Mouse (Mus musculus) liver, embryonic 12.5 days (tissue): ENCODE results near the gene Bak1. TPM values are rescaled to one million over a fixed set of nuclear protein-coding genes. Genes with fewer than 3 reads are reported as not detected.

Experiments
- ATAC-seq: fragments of 200-750 bp; cut with Nextera tagmentation; 2 replicates; pipeline ENCODE4 v1.8.0; 2017; ENCODE audit warnings: moderate number of reproducible peaks, mild to moderate bottlenecking, moderate library complexity
- H3K27ac ChIP-seq: fragments of 300-500 bp; sonication (generic); 2 replicates; pipeline ENCODE4 v1.5.1; 2016; ENCODE audit warnings: mild to moderate bottlenecking
- H3K27me3 ChIP-seq: fragments of 300-500 bp; sonication (generic); replicated peaks from 2 replicates; pipeline ENCODE4 v1.6.1; 2016; ENCODE audit warnings: mild to moderate bottlenecking, moderate library complexity
- H3K36me3 ChIP-seq: fragments of 300-500 bp; sonication (generic); 2 replicates; pipeline ENCODE4 v1.6.1; 2016; ENCODE audit warnings: mild to moderate bottlenecking, moderate library complexity
- H3K4me1 ChIP-seq: fragments of 300-500 bp; sonication (generic); 2 replicates; pipeline ENCODE4 v1.6.1; 2016
- H3K4me2 ChIP-seq: fragments of 300-500 bp; sonication (generic); 2 replicates; pipeline ENCODE4 v1.6.1; 2016; ENCODE audit warnings: mild to moderate bottlenecking, moderate library complexity
- H3K4me3 ChIP-seq: fragments of 300-500 bp; sonication (generic); 2 replicates; pipeline ENCODE4 v1.5.1; 2016; ENCODE audit warnings: mild to moderate bottlenecking, moderate library complexity
- H3K9ac ChIP-seq: fragments of 300-500 bp; sonication (generic); 2 replicates; pipeline ENCODE4 v1.6.1; 2016; ENCODE audit warnings: mild to moderate bottlenecking, moderate library complexity
- H3K9me3 ChIP-seq: fragments of 300-500 bp; sonication (generic); replicated peaks from 2 replicates; pipeline ENCODE4 v1.6.1; 2016; ENCODE audit warnings: mild to moderate bottlenecking, moderate library complexity
- WGBS: fragments of 180-500 bp; shearing (Covaris S2); methylation state at CpG from one replicate; pipeline ENCODE4 v1.1.7; 2016; ENCODE audit not compliant: insufficient replicate concordance; 5-methylcytosine and 5-hydroxymethylcytosine counted together
- polyA plus RNA-seq: library from polyadenylated mRNA; unstranded; fragments of >200 nt; fragmentation: Nextera tagmentation; extraction: Ambion mirVana; gene quantifications from 2 replicates; pipeline ENCODE4 v1.2.1, GENCODE M21; 2016

Bak1 gene
- polyA plus RNA-seq, 1 experiment from 2014 or later, result 3.2 TPM

DNA sequence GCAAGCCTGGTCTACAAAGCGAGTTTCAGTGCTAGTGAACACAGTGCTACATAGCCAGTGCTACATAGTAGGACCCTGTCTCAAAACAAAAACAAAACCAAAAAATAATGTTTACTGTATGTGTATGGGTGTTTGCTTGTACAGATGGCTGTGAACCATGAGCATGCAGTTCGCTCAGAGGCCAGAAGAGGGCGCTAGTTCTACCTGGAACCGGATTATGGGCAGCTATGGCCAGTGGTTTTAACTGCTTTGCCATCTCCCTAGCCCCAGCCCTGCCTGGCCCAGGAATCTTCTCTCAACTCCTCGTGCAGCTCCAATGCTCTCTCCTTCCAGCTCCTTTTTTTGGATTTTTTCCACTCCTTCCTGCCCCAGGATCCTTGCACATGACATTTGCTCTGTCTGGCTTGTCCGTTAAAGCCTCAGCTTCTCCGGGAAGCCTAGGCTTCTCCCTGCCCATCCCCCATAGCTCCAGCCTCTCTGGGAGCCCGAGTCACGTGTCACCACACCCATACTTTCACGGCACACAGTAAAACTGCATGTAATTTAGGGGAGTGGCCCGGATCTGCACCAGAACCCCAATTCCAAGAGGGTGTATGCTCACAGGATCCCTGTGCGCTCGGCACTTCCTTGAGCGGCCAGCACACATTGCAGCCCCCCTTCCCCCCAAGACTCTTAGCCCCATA is 19.1 kb upstream of the Bak1 start:
- H3K36me3 ChIP-seq, result no peaks in the 10 kb centered on the region
- 71% methylated on average over 14 of the region's 14 CpGs for WGBS
- no peak overlapping the region for H3K4me3 ChIP-seq
- ATAC-seq, result no peak
- H3K4me1 ChIP-seq, result peaks cover 20% of the 10 kb centered on the region
- H3K9ac ChIP-seq, result no peak overlapping the region
- no peak overlapping the region for H3K27ac ChIP-seq
- no peaks in the 10 kb centered on the region for H3K27me3 ChIP-seq
- no peak overlapping the region for H3K4me2 ChIP-seq
- H3K9me3 ChIP-seq, result no peaks in the 10 kb centered on the region

DNA sequence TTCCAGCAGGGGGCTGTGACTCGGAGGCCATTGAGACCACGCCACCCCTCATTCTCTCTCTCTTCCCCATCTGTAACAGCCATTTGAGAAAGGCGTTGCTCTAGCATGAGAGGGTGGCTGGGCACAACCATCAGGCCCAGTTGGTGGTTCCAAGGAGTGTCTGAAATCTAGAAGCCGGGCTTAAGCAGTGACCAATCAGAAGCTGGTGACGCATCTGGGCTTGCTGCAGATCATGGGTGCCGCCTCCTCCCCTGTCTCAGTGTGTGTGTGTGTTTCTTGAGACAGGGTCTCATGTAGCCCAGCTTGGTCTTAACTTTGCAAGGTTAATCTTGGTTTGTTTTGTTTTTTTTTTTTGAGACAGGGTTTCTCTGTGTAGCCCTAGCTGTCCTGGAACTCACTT is 16.4 kb upstream of the Bak1 start:
- Histone ChIP-seq H3K27me3 (no peaks in the 10 kb centered on the region; the same call in 1 of the 2 replicates), H3K27ac (no peak overlapping the region), H3K36me3 (no peaks in the 10 kb centered on the region)

DNA sequence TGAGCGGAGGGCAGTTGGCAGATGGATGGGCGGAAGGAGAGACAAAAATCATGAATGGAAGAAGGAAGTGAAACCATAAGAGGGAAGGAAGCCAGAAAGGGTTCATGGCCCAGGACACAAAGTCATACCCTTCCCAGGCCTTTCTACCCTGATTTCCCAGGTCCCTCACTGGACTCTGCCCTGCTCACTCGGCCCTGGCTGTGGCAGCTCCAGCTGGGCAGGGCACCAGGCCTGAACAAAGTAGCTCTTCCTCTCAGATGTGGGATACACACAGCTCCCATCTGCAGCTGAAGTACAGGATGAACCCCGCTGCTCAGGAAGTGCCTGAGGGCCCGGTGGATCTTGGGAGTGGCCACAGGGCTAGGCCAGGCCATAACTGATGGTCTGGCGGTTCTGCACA is 14.0 kb upstream of the Bak1 start:
- no peak overlapping the region for H3K27ac ChIP-seq
- H3K36me3 ChIP-seq, result no peaks in the 10 kb centered on the region

More for the DNA sequence above, 16.4 kb upstream of the Bak1 start:
- Histone ChIP-seq H3K9ac (no peak overlapping the region), H3K4me2 (no peak overlapping the region), H3K4me1 (peaks cover 17% of the 10 kb centered on the region), H3K4me3 (no peak overlapping the region), H3K9me3 (no peaks in the 10 kb centered on the region)
- ATAC-seq, result no peak
- 78% methylated on average over 6 of the region's 6 CpGs for WGBS

DNA sequence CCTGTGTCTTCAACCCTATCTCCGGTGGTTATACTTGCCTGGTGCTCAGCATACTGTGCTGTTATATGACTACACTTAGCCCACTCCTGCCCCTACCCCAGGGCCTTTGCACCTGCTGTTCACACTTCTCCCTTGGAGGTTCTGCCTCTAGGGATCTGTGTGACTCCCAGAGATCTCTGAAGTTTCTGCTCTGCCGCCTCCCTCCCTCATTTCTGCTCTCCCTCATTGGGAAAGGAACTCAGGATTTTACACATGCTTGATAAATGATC is 12.9 kb upstream of the Bak1 start:
- Histone ChIP-seq H3K36me3 (no peaks in the 10 kb centered on the region), H3K27me3 (peaks cover 6% of the 10 kb centered on the region; the same call in 1 of the 2 replicates), H3K9ac (no peak overlapping the region), H3K4me1 (peaks cover 29% of the 10 kb centered on the region), H3K4me2 (no peak overlapping the region), H3K9me3 (no peaks in the 10 kb centered on the region), H3K27ac (no peak overlapping the region), H3K4me3 (no peak overlapping the region)
- ATAC-seq, result no peak
- 75% methylated on average over 2 of the region's 2 CpGs for WGBS

More for the DNA sequence above, 14.0 kb upstream of the Bak1 start:
- ATAC-seq, result peak; percentile 17; the same call in 1 of the 2 replicates
- H3K9me3 ChIP-seq, result no peaks in the 10 kb centered on the region
- no peak overlapping the region for H3K9ac ChIP-seq
- no peak overlapping the region for H3K4me2 ChIP-seq
- 47% methylated on average over 6 of the region's 6 CpGs for WGBS
- H3K27me3 ChIP-seq, result peaks cover 3% of the 10 kb centered on the region; the same call in 1 of the 2 replicates
- peaks cover 26% of the 10 kb centered on the region for H3K4me1 ChIP-seq
- H3K4me3 ChIP-seq, result no peak overlapping the region

DNA sequence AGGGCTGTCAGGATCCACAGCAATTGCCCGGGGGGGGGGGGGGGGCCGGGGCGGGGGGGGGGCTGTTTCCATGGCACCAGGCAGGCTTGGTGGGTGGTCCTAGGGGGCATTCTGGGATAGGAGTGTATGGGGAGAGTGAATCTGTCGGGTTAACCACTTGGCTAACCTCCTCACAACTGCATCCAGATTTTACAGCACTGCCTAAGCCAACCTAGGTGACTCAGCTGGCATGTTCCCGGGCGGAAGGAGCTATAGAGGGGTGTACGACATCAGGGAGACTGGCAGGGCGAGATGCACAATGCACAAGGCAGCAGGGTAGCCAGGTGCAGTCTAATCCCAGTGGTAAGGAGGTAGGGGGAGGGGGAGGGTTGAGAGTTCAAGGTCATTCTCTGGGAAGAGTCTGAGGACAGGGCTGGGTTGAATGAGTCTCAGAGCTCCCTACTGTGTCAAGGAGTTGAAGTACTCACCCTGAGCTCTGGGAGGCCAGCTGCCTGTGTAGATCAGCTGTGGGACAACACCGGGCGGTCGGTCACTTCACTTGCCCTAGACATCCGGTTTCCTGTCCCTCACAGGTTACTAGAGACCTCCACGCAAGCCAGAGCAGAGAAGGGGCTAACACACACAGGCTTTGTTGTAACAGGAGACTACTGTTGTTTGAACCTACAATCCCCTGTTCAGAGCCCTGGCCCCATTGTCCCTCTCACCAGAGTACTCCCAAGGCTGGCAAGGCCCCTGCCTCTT is 12.4 kb upstream of the Bak1 start:
- Histone ChIP-seq H3K9ac (no peak overlapping the region), H3K36me3 (no peaks in the 10 kb centered on the region), H3K9me3 (no peaks in the 10 kb centered on the region), H3K4me3 (no peak overlapping the region), H3K27me3 (peaks cover 6% of the 10 kb centered on the region; the same call in 1 of the 2 replicates), H3K4me1 (peaks cover 29% of the 10 kb centered on the region), H3K27ac (no peak overlapping the region), H3K4me2 (no peak overlapping the region)
- ATAC-seq, result 0 out of 2 replicates have a peak, but pooled peaks have one; percentile 6
- 56% methylated on average over 11 of the region's 13 CpGs for WGBS

DNA sequence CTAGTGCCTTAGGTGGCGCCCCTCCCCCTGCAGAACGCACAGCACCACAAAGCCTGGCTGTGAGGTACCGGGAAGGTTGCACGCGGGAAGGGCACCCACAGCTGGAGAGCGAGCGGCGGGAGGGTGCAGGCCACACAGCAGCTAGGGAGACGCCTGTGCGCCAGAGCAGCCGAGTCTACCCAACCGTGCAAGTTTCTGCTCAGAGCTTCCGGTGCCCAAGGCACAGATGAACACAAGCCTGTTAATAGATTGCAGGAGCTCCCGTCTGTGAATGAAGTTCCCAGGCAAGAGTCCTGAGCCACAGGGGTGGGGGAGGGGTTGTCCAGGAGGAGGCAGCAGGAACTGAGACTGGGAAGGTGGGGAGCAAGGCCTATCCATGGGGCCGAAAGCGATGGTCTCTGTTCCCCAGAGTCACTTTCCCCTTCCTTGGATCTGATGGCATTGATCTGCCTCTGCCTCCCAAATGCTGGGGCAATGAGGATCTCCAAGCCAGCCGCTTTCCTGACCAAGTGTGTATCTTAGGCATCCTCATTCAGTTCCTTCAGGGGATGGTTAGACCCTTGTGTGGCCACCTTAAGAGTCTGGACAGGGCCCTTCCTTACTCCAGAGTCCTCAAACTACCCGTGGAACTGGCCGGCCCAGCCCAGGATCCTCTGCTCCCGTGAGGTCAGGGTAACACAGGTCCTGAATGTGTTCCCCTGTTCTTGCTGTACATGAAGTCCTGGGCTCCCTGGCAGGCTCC is 11.7 kb upstream of the Bak1 start:
- no peaks in the 10 kb centered on the region for H3K36me3 ChIP-seq
- H3K4me2 ChIP-seq, result peak overlapping the region; percentile 20
- peaks cover 13% of the 10 kb centered on the region for H3K27me3 ChIP-seq
- no peak overlapping the region for H3K9ac ChIP-seq
- no peak overlapping the region for H3K27ac ChIP-seq
- peaks cover 33% of the 10 kb centered on the region for H3K4me1 ChIP-seq
- ATAC-seq, result no peak
- no peaks in the 10 kb centered on the region for H3K9me3 ChIP-seq
- 37% methylated on average over 20 of the region's 20 CpGs for WGBS
- H3K4me3 ChIP-seq, result no peak overlapping the region

DNA sequence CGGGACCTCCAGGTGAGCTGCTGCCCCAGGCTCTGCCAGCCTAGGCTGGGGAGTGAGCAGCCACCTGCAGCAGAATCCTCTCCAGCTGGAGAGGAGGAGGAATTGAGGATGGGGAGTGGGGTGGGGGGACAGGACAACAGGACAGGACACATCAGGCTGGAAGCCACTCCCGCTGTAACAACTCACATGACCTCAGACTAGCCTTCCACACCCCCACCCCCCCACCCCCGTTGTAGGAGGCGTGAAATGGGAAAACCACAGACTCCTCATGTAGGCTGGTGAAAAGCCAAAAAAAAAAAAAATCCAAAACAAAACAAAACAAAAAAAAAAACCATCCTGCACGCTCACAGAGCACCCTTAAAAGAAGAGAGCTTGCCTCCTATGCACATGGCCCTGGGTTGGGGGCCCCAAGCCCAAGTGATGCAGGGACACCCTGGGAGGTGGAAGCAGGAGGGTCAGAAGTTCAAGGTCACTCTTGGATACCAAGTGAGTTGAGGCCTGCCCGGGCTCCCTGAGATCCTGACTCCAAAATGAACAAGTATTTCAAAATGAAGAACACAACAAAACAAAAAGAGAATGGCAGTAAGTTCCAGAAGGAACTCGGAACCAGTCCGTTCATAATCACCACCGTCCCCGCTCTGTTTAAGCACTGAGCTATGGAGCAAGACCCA is 10.8 kb upstream of the Bak1 start:
- ATAC-seq, result no peak
- WGBS, result 51% methylated on average over 10 of the region's 10 CpGs
- Histone ChIP-seq H3K36me3 (no peaks in the 10 kb centered on the region), H3K4me2 (no peak overlapping the region), H3K27me3 (peaks cover 13% of the 10 kb centered on the region), H3K27ac (no peak overlapping the region), H3K9me3 (no peaks in the 10 kb centered on the region), H3K4me3 (no peak overlapping the region), H3K4me1 (peaks cover 37% of the 10 kb centered on the region), H3K9ac (no peak overlapping the region)

DNA sequence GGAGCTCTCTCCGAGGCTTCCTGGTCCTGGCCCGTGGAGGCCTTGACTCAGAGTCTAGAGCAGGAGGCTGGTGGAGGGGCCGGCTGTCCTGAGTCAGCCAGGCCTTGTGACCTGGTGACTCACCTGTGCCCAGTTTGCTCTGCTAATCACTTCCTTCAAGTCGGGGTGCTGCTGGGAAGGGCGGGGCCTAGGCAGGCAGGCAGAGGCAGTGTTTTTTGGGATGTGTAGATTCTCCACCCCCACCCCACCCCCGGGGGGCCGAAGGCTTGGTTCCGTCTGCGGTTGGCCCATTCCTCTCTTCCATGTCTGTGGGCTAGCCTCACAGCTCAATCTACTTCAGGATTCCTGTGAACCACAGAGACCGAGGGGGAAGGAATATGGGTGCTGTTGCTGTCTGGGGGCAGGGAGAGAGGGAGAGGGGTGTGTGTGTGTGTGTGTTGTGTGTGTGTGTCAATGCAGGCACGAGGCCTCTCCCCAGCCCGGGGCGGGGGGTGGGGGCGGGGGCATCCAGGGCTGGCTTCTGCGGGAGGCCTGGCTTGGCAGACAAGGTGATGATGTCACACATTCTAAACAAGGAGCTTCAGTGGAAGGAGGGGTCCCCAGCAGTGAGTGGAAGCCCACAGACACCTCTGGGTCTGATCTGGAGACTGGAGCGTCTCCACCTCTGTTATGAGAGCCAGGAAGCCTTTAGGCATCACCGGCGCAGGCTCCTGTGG is 9.7 kb upstream of the Bak1 start:
- H3K9ac ChIP-seq, result no peak overlapping the region
- no peak overlapping the region for H3K4me3 ChIP-seq
- no peaks in the 10 kb centered on the region for H3K9me3 ChIP-seq
- no peaks in the 10 kb centered on the region for H3K36me3 ChIP-seq
- H3K27ac ChIP-seq, result no peak overlapping the region
- no peak overlapping the region for H3K4me2 ChIP-seq
- 50% methylated on average over 18 of the region's 18 CpGs for whole genome bisulfite sequencing
- peaks cover 13% of the 10 kb centered on the region for H3K27me3 ChIP-seq
- peaks cover 37% of the 10 kb centered on the region for H3K4me1 ChIP-seq
- 0 out of 2 replicates have a peak, but pooled peaks have one; percentile 24 for ATAC-seq

DNA sequence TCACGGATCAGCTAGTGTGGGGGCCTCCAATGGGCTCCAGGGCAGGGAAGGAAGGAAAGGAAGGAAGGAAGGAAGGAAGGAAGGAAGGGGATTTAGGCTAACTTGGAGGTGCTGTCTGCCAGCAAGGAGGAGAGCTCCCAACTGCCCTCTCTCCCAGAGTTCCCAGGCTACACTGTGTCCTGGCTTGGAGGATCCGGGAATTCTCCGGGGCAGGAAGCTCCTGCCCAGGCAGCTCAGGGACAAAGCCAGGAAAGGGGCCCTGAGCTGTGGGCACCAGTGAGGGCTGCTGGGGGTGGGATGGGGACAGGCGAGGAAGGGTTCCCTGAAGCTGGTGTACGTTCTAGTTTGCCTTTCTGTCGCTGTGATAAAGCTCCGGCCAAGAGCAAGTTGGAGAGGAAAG is 7.7 kb upstream of the Bak1 start:
- WGBS, result 31% methylated on average over 7 of the region's 7 CpGs
- peaks cover 47% of the 10 kb centered on the region for H3K4me1 ChIP-seq
- no peak overlapping the region for H3K27ac ChIP-seq

DNA sequence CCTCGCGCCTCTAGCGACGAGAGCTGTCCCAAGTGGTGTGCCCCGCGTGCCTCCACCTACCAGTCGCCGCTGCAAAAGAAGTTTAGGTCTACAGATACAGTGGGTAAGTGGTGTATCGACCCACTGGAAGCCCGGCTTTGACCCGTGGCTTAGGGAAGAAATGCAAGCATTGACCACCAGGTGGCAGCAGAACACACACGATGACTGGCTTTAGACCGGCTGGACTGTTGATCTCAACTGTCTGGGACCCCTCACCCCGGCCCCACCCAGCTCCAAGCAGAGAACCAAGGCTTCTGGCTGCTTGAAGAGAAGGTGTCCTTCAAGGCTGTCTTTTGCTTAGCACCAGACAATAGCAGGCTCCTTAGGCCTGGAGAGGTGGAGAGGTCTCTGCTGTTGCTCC is 4.1 kb upstream of the Bak1 start:
- no peak for ATAC-seq
- Histone ChIP-seq H3K36me3 (no peaks in the 10 kb centered on the region), H3K4me1 (peaks cover 38% of the 10 kb centered on the region), H3K27ac (no peak overlapping the region), H3K4me2 (peak overlapping the region; percentile 41), H3K27me3 (peaks cover 13% of the 10 kb centered on the region), H3K9me3 (no peaks in the 10 kb centered on the region), H3K4me3 (no peak overlapping the region), H3K9ac (no peak overlapping the region)
- WGBS, result 1% methylated on average over 14 of the region's 14 CpGs

More for the DNA sequence above, 7.7 kb upstream of the Bak1 start:
- H3K9me3 ChIP-seq, result no peaks in the 10 kb centered on the region
- H3K36me3 ChIP-seq, result no peaks in the 10 kb centered on the region
- ATAC-seq, result no peak
- peaks cover 13% of the 10 kb centered on the region for H3K27me3 ChIP-seq
- H3K4me3 ChIP-seq, result no peak overlapping the region
- no peak overlapping the region for H3K9ac ChIP-seq
- H3K4me2 ChIP-seq, result no peak overlapping the region

DNA sequence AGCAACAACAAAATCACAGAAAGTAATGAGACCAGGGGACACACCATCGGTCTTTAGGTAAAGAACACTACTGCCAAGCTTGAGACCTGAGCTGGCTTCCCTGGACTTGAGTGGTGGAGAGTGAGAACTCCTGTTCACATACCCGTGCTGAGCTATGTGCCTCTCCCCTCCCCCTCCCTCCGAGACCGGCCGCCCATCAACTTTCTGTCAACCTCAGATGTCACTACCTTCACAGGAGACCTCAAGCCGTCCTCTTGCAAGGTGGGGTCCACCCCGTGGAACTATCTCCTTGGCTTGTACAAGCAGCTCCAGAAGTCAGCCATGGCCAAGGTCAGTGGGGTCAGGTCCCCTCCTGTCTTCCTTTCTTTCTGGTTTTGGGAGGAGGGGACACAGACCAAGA is 3.5 kb upstream of the Bak1 start:
- Histone ChIP-seq H3K4me1 (peaks cover 40% of the 10 kb centered on the region), H3K27ac (no peak overlapping the region), H3K36me3 (no peaks in the 10 kb centered on the region), H3K27me3 (peaks cover 10% of the 10 kb centered on the region), H3K9me3 (no peaks in the 10 kb centered on the region), H3K4me3 (no peak overlapping the region), H3K4me2 (peak overlapping the region; percentile 41; the same call in 1 of the 2 replicates), H3K9ac (no peak overlapping the region)
- no peak for ATAC-seq
- WGBS, result 56% methylated on average over 7 of the region's 7 CpGs
